Mouse (Mus musculus) spleen, adult 2 months (tissue): ENCODE data around the gene Atpaf1.

Source experiments
- CTCF ChIP-seq: fragments of 200-500 bp; IDR thresholded peaks from 2 replicates; pipeline ENCODE4 v1.5.1; 2011; ENCODE audit warnings: mild to moderate bottlenecking, inconsistent platforms; ENCODE audit not compliant: insufficient read depth, insufficient read length, insufficient replicate concordance; ENCODE audit errors: extremely low read depth
- POLR2A ChIP-seq: fragments of 200-500 bp; IDR thresholded peaks from 2 replicates; pipeline ENCODE4 v1.6.1; 2011; ENCODE audit warnings: low read depth, low read length, inconsistent platforms

- no peak for TF ChIP-seq CTCF
- TF ChIP-seq POLR2A: no peak
Measured at GRCm38 (mm10) chr4:115782026-115782805, 2.4 kb upstream of the Atpaf1 start.
